Mouse (Mus musculus) hindbrain, embryonic 11.5 days (tissue): ENCODE data around the gene Mepce. TPM values are rescaled to one million over a fixed set of nuclear protein-coding genes. Genes with fewer than 3 reads are reported as not detected.

ENCODE experiments used
- polyA plus RNA-seq: library from polyadenylated mRNA; unstranded; fragments of >200 nt; fragmentation: Nextera tagmentation; extraction: Ambion mirVana; gene quantifications from 2 replicates; pipeline ENCODE4 v1.2.1, GENCODE M21; 2014

Gene Mepce
- polyA plus RNA-seq, 1 experiment from 2014 or later, result 14.9 TPM

Other genes starting within 250 kb of the Mepce start
- gene Actl6b, start 234.1 kb downstream of the Mepce start, polyA plus RNA-seq, result 45.4 and 47.6 TPM in 2 replicates
- 2.5 and 2.7 TPM in 2 replicates for gene Tfr2, start 217.8 kb downstream of the Mepce start, polyA plus RNA-seq
- 22.6 and 22.9 TPM in 2 replicates for gene Mospd3, start 186.6 kb downstream of the Mepce start, polyA plus RNA-seq
- gene Pcolce, start 173.9 kb downstream of the Mepce start, polyA plus RNA-seq, result 67.0 and 87.3 TPM in 2 replicates
- 0.15 and 0.27 TPM in 2 replicates for gene Fbxo24, start 158.7 kb downstream of the Mepce start, polyA plus RNA-seq
- gene Lrch4, start 158.5 kb downstream of the Mepce start, polyA plus RNA-seq, result 25.9 and 28.5 TPM in 2 replicates
- 5.0 and 6.3 TPM in 2 replicates for gene Gm20605, start 158.5 kb downstream of the Mepce start, polyA plus RNA-seq
- 7.1 TPM in 2 replicates for gene Sap25, start 146.3 kb downstream of the Mepce start, polyA plus RNA-seq
- gene Irs3, start 141.9 kb downstream of the Mepce start, polyA plus RNA-seq, result 0.22 and 0.38 TPM in 2 replicates
- 13.7 TPM in 2 replicates for gene Agfg2, start 102.9 kb downstream of the Mepce start, polyA plus RNA-seq
- gene Nyap1, start 46.0 kb downstream of the Mepce start, polyA plus RNA-seq, result 2.9 and 5.3 TPM in 2 replicates
- gene Tsc22d4, start 41.9 kb downstream of the Mepce start, polyA plus RNA-seq, result 56.4 and 64.0 TPM in 2 replicates
- 64.9 and 78.4 TPM in 2 replicates for gene Ppp1r35, start 8.8 kb downstream of the Mepce start, polyA plus RNA-seq
- 13.5 and 17.2 TPM in 2 replicates for gene Zcwpw1, start 143 bp upstream of the Mepce start, polyA plus RNA-seq
- 0.22 and 0.97 TPM in 2 replicates for gene Pilra, start 48.6 kb upstream of the Mepce start, polyA plus RNA-seq
- gene Pilrb1, start 70.5 kb upstream of the Mepce start, polyA plus RNA-seq, result not detected in 2 replicates
- not detected in 2 replicates for gene Pilrb2, start 84.2 kb upstream of the Mepce start, polyA plus RNA-seq
- gene Cyp3a13, start 134.0 kb upstream of the Mepce start, polyA plus RNA-seq, result not detected in 2 replicates
- gene Gjc3, start 175.4 kb upstream of the Mepce start, polyA plus RNA-seq, result 0.17 and 0.23 TPM in 2 replicates
- gene Azgp1, start 193.9 kb upstream of the Mepce start, polyA plus RNA-seq, result not detected in 2 replicates
- gene Smok3a, start 233.6 kb upstream of the Mepce start, polyA plus RNA-seq, result not detected in 2 replicates
- not detected in 2 replicates for gene Smok3b, start 233.8 kb upstream of the Mepce start, polyA plus RNA-seq